Mouse (Mus musculus): ENCODE data around the gene Rptor.

The Rptor gene

GRCm38 (mm10) chr11:119602763-119603526 lies at the start of gene Rptor:
Gene Rptor (plus strand): TSS chr11:119602905.
- peak; percentile 87 to 91 for DNase-seq (ENCODE audit: low spot score in 2 of 2)

- DNase-seq (ENCODE audit: low spot score in 2 of 2): no peak
These were observed 48.0 kb upstream of the Rptor start for GRCm38 (mm10) chr11:119554706-119555105.

DNA sequence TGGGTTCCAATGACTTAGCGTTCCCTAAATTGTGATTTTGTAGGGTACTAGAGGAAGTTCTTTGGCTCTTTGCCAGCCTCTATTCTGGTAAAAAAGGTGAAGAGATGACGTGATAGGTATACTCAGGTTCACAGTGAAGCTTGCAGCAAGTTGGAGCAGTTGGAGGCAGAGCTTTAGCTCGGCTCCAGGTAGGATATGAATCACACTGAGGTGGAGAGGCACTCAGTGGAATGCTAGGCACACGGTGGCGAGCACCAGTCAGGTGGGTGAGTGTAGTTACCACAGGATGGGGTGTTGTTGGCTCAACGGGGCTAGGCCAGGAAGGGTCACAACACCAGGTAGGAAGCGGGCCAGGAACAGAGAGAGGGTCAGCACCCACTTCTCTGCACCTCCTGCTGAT lies 47.5 kb upstream of the Rptor start:
- DNase-seq (ENCODE audit: low spot score in 2 of 2): no peak

- DNase-seq (ENCODE audit: low spot score in 2 of 2): no peak
These were observed 44.5 kb upstream of the Rptor start for GRCm38 (mm10) chr11:119557940-119558869.

DNA sequence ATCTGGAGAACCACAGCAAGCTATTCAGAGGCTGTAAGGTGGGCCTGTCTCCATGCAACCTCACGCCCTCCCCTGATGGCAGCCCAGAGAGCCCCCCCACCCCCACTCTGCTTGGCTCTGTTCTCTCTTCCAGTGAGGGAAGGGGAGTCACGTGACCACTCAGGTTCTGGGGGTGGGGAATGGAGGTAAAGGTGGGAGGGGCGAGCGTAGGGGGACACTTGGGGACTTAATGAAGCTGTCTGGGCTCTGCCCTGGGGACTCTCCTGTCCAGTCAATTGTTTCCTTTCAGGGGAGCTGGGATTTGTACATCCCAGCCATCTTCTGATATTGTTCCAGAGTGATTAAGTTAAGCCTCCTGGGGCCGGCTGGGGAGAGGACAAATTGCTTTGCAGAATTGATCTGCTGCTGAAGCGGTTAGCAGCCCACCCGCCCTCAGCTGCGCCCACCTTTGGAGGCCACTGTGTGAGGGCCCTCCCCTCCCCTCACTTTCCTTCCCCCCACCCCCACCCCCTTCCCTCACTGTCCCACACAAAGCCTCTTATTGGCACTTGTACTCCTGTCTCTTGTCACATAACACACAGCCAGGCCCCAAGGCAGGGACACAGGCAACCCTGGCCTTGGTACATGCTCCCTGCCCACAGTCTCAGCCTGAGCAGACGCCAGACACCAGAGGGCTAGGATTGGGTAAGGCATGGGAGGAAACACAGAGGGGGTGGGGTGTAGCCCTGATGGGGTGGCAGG lies 43.7 kb upstream of the Rptor start:
- DNase-seq (ENCODE audit: low spot score in 2 of 2): no peak

DNA sequence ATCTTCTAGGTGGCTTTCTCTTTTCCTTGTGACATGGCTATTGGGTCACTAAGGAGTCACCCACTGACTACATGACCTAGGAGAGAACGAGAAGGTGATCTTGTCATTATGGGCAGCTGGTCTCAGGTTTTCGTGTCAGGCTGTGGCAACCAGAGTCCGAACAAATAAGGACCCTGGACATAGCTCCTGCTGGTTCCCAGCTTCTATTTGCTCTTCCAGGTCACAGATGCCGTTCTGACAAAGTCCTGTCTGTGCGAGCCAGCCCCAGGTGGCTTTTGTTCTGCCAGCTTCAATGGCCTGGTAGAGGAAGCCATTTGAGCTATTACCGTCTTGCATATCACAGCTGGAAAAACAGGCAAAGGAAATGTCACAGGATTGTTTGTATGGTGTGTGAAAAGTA lies 40.4 kb upstream of the Rptor start:
- DNase-seq (ENCODE audit: low spot score in 2 of 2): no peak

- DNase-seq (ENCODE audit: low spot score in 2 of 2): no peak
These were observed 39.5 kb upstream of the Rptor start for GRCm38 (mm10) chr11:119563166-119563565.

GRCm38 (mm10) chr11:119564383-119564782 lies 38.3 kb upstream of the Rptor start:
- no peak for DNase-seq (ENCODE audit: low spot score in 2 of 2)

- no peak for DNase-seq (ENCODE audit: low spot score in 2 of 2)
These were observed 37.7 kb upstream of the Rptor start for GRCm38 (mm10) chr11:119565021-119565420.

DNA sequence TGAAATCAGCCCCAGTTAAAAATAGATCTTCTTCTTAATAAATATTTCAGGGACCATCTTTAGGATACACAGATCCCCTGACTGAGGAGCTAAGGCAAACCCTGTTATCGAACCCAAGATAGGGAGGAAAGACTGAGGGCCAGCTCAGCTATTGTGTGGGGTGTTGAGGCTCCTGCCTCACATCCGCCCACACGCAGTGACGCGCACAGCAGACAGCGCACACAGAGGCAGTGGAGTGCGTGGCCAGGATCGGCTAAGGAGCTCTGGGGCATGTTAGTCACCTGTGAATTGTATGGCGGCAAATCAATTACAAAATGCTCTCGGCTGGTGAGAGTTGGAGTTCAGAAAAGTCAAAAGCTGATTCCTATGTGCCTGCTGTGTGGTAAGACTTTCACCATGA lies 37.0 kb upstream of the Rptor start:
- no peak for DNase-seq (ENCODE audit: low spot score in 2 of 2)

GRCm38 (mm10) chr11:119566188-119566587 lies 36.5 kb upstream of the Rptor start:
- no peak for DNase-seq (ENCODE audit: low spot score in 2 of 2)

- DNase-seq (ENCODE audit: low spot score in 2 of 2): no peak
These were observed 30.2 kb upstream of the Rptor start for GRCm38 (mm10) chr11:119572316-119573010.

GRCm38 (mm10) chr11:119576855-119577254 lies 25.9 kb upstream of the Rptor start:
- no peak for DNase-seq (ENCODE audit: low spot score in 2 of 2)

GRCm38 (mm10) chr11:119577721-119578120 lies 25.0 kb upstream of the Rptor start:
- no peak for DNase-seq (ENCODE audit: low spot score in 2 of 2)

DNA sequence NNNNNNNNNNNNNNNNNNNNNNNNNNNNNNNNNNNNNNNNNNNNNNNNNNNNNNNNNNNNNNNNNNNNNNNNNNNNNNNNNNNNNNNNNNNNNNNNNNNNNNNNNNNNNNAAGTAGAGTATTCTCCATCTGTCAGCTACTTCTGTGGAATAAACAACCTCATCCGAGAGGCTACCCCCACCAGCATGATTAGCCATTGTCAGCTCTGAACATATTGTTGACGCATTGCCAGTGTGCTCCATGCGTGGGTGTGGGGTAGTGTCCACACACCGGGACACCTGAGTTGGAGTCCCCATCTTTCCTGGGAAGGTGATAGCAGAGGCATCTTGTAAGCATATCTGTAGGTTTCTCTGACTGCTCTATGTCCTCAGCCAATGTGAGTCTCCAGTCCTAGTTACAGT lies 16.2 kb upstream of the Rptor start:
- DNase-seq (ENCODE audit: low spot score in 2 of 2): no peak

GRCm38 (mm10) chr11:119587112-119587511 lies 15.6 kb upstream of the Rptor start:
- DNase-seq (ENCODE audit: low spot score in 2 of 2): no peak

DNA sequence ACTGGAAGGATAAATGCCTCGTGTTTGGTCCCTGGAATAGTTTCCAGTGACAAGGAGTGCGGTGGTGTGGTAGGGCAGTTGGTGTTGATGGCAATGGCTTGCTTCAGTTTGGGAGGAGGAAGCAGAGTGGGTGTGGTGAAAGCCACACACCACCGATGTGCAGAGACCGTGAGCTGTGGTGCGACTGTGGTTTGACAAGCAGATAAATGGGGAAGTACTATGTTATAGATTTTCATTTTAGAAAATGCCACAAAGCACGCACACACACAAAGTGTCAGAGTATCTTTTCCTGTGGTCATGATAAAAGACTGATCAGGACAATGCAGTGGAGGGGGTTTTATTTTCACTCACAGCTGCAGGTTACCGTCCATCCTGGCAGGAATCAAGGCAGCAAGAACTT lies 13.5 kb upstream of the Rptor start:
- DNase-seq (ENCODE audit: low spot score in 2 of 2): peak; percentile 28 to 45

GRCm38 (mm10) chr11:119593966-119594365 lies 8.7 kb upstream of the Rptor start:
- no peak for DNase-seq (ENCODE audit: low spot score in 2 of 2)

- DNase-seq (ENCODE audit: low spot score in 2 of 2): no peak
These were observed 3.8 kb upstream of the Rptor start for GRCm38 (mm10) chr11:119598856-119599255.

GRCm38 (mm10) chr11:119600286-119600685 lies 2.4 kb upstream of the Rptor start:
- no peak for DNase-seq (ENCODE audit: low spot score in 2 of 2)

GRCm38 (mm10) chr11:119602177-119602700 lies 466 bp upstream of the Rptor start:
- no peak for DNase-seq (ENCODE audit: low spot score in 2 of 2)
